Mouse (Mus musculus) neural tube, embryonic 11.5 days (tissue): ENCODE data around the gene Rbfox1. TPM values are rescaled to one million over a fixed set of nuclear protein-coding genes. Genes with fewer than 3 reads are reported as not detected.

ENCODE experiments used
- ATAC-seq: fragments of 200-750 bp; cut with Nextera tagmentation; 2 replicates; pipeline ENCODE4 v1.8.0; 2017; ENCODE audit warnings: moderate number of reproducible peaks, mild to moderate bottlenecking, moderate TSS enrichment, moderate library complexity; ENCODE audit not compliant: insufficient read depth, low FRiP score, low TSS enrichment
- DNase-seq: peaks from one replicate; pipeline ENCODE4 v3.0.0-alpha.2; 2015; ENCODE audit warnings: low spot score
- H3K27ac ChIP-seq: fragments of 300-500 bp; sonication (generic); 2 replicates; pipeline ENCODE4 v1.5.1; 2014; ENCODE audit warnings: low read depth, mild to moderate bottlenecking, low read length
- H3K27me3 ChIP-seq: fragments of 300-500 bp; sonication (generic); 2 replicates; pipeline ENCODE4 v1.6.1; 2014; ENCODE audit warnings: mild to moderate bottlenecking, low read length, mixed read lengths; ENCODE audit not compliant: control insufficient read depth, insufficient read depth
- H3K36me3 ChIP-seq: fragments of 300-500 bp; sonication (generic); 2 replicates; pipeline ENCODE4 v1.6.1; 2014; ENCODE audit warnings: mild to moderate bottlenecking, low read length, moderate library complexity, mixed read lengths; ENCODE audit not compliant: control insufficient read depth, insufficient read depth
- H3K4me1 ChIP-seq: fragments of 300-500 bp; sonication (generic); 2 replicates; pipeline ENCODE4 v1.6.1; 2014; ENCODE audit warnings: low read length, mixed read lengths; ENCODE audit not compliant: control insufficient read depth, insufficient read depth
- H3K4me2 ChIP-seq: fragments of 300-500 bp; sonication (generic); 2 replicates; pipeline ENCODE4 v1.6.1; 2014; ENCODE audit warnings: low read depth, mild to moderate bottlenecking, moderate library complexity
- H3K4me3 ChIP-seq: fragments of 300-500 bp; sonication (generic); 2 replicates; pipeline ENCODE4 v1.5.1; 2014; ENCODE audit warnings: low read depth, low read length
- H3K9ac ChIP-seq: fragments of 300-500 bp; sonication (generic); 2 replicates; pipeline ENCODE4 v1.6.1; 2014; ENCODE audit warnings: mild to moderate bottlenecking, low read length
- H3K9me3 ChIP-seq: fragments of 300-500 bp; sonication (generic); 2 replicates; pipeline ENCODE4 v1.6.1; 2016; ENCODE audit warnings: low read length; ENCODE audit not compliant: control insufficient read depth
- WGBS: fragments of 180-500 bp; shearing (Covaris S2); extraction: QIAGEN DNeasy Blood & Tissue Kit; methylation state at CpG from one replicate; pipeline ENCODE4 v1.1.7; 2014; 5-methylcytosine and 5-hydroxymethylcytosine counted together
- polyA plus RNA-seq: library from polyadenylated mRNA; unstranded; fragments of >200 nt; fragmentation: Nextera tagmentation; extraction: Ambion mirVana; gene quantifications from 2 replicates; pipeline ENCODE4 v1.2.1, GENCODE M21; 2014

Gene Rbfox1
- polyA plus RNA-seq, 1 experiment from 2014 or later: 32.9 TPM

DNA sequence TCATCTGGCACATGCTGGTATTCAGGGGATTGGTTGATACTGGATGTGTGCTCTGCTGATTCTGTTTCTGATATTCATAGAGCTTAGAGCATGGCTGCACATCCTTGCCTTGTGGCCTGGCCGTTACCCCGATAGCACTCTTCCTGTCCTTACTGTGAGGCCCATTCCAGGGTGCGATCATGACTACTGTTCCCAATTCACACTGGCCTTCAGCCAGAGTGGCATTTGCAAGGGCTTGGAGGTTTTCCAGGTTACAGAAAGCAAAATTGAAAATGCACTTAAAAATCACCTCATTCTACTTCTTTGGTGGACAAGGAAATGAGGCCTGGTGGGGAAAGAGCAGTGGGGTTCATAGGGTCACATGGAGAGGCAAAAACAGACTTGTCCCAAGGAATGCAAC, 906.1 kb downstream of the Rbfox1 start:
- Histone ChIP-seq H3K4me1 (no peaks in the 10 kb centered on the region), H3K27me3 (no peaks in the 10 kb centered on the region), H3K4me3 (no peak overlapping the region), H3K9ac (no peak overlapping the region), H3K27ac (no peak overlapping the region), H3K9me3 (no peaks in the 10 kb centered on the region), H3K4me2 (no peak overlapping the region), H3K36me3 (no peaks in the 10 kb centered on the region)
- no peak for DNase-seq
- 81% methylated on average over 3 of the region's 3 CpGs for WGBS
- ATAC-seq: no peak; the same call in 1 of the 2 replicates

- WGBS: 14% methylated on average over 9 of the region's 9 CpGs
- Histone ChIP-seq H3K4me3 (no peak overlapping the region), H3K9me3 (no peaks in the 10 kb centered on the region), H3K27me3 (no peaks in the 10 kb centered on the region), H3K4me1 (no peaks in the 10 kb centered on the region), H3K4me2 (no peak overlapping the region), H3K36me3 (no peaks in the 10 kb centered on the region), H3K27ac (no peak overlapping the region), H3K9ac (no peak overlapping the region)
- peak; percentile 74 for DNase-seq
- ATAC-seq: no peak; the same call in 1 of the 2 replicates
These were observed 906.5 kb downstream of the Rbfox1 start for GRCm38 (mm10) chr16:6791655-6792054.

DNA sequence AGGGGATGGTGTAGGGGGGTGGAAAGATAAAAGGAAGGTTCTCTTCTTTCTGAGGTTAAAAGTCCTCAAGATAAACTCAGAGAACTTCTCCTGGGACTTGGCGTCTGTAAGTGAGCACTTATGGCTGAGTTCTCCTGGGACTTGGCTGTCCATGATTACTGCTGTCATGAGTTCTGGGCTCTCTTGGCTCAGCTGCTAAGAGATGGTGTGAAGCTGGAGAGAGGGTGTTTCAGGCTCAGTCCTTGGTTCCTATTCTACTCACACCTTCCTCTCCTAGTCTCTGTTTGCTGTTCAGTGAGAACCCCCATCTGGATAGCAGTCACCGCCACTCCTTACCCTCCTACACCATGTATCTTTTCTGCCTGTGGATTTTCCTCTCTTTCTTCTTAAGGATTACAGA, 921.1 kb downstream of the Rbfox1 start:
- no peak for ATAC-seq
- Histone ChIP-seq H3K36me3 (no peaks in the 10 kb centered on the region), H3K27me3 (no peaks in the 10 kb centered on the region), H3K27ac (no peak overlapping the region), H3K9me3 (no peaks in the 10 kb centered on the region), H3K4me3 (no peak overlapping the region), H3K4me2 (no peak overlapping the region), H3K4me1 (no peaks in the 10 kb centered on the region), H3K9ac (no peak overlapping the region)
- DNase-seq: no peak
- 93% methylated on average over 2 of the region's 2 CpGs for WGBS

DNA sequence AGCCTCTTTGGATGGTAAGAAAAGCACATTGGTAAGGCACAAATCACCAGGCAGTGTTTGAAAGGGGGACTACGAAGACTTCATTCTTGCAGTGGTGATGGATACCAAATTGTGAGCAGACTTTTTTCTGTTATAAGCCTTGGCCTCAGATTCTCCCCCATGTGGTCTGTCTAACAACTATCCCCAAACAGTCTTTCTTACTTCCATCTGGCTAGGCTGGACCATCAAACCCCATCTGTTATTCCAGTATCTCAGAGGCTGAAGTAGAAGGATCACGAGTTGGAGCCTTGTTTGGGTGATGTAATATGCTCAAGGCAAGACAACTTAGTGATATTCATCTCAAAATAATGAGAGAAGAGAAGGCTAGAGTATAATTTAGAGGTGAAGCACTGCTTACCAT, 922.7 kb downstream of the Rbfox1 start:
- Histone ChIP-seq H3K9ac (no peak overlapping the region), H3K4me2 (no peak overlapping the region), H3K9me3 (no peaks in the 10 kb centered on the region), H3K36me3 (no peaks in the 10 kb centered on the region), H3K4me3 (no peak overlapping the region), H3K27ac (no peak overlapping the region), H3K27me3 (no peaks in the 10 kb centered on the region), H3K4me1 (no peaks in the 10 kb centered on the region)
- WGBS: 57% methylated on average over 2 of the region's 2 CpGs
- no peak for DNase-seq
- ATAC-seq: no peak

DNA sequence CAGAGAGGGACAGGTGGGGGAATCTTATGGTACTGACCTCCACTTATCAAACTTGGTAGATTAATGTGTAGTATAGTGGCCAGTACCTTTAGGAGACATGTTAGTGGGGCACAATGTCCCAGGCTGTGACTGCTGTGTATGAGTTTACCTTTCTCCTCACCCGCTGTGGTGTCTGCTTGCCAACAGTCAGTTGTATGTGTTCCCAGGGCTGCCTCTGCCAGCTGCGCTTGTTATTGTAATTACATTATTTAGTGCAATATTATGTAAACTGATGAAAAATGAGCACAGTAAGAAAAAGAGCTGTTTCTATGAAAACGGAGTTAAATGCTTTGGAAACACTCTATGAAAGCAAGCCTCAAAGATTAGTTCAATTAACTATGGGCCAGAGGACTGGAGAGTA, 928.7 kb downstream of the Rbfox1 start:
- H3K4me3 ChIP-seq: no peak overlapping the region
- H3K9me3 ChIP-seq: no peaks in the 10 kb centered on the region
- WGBS: 83% methylated on average over 3 of the region's 3 CpGs
- no peaks in the 10 kb centered on the region for H3K27me3 ChIP-seq
- no peaks in the 10 kb centered on the region for H3K4me1 ChIP-seq
- DNase-seq (no peak), ATAC-seq (no peak)
- no peaks in the 10 kb centered on the region for H3K36me3 ChIP-seq
- H3K4me2 ChIP-seq: no peak overlapping the region
- H3K27ac ChIP-seq: no peak overlapping the region
- no peak overlapping the region for H3K9ac ChIP-seq

DNA sequence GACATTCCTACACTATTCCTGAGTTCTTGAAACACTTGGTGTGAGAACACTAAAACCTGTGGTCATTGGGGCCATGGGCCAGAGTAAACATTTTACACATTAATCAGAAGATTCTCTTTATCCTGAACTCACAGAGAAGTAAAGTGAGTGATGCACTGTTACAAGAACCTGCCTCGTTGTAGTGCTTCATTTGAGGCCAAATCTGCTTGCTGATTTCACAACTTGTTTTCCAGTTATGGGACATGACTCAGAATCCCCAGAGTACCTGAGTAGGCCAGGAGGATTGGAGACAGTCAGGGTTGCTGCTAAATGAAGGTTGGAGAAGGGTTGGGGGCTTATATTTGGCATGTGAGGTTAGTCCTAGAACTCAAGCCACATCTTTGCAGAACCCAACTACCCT, 936.6 kb downstream of the Rbfox1 start:
- Histone ChIP-seq H3K9ac (no peak overlapping the region), H3K27me3 (no peaks in the 10 kb centered on the region), H3K36me3 (no peaks in the 10 kb centered on the region), H3K4me2 (no peak overlapping the region), H3K27ac (no peak overlapping the region), H3K9me3 (no peaks in the 10 kb centered on the region), H3K4me1 (no peaks in the 10 kb centered on the region), H3K4me3 (no peak overlapping the region)
- DNase-seq: no peak
- no peak for ATAC-seq
- WGBS: 80% methylated on average over 1 of the region's 1 CpGs

DNA sequence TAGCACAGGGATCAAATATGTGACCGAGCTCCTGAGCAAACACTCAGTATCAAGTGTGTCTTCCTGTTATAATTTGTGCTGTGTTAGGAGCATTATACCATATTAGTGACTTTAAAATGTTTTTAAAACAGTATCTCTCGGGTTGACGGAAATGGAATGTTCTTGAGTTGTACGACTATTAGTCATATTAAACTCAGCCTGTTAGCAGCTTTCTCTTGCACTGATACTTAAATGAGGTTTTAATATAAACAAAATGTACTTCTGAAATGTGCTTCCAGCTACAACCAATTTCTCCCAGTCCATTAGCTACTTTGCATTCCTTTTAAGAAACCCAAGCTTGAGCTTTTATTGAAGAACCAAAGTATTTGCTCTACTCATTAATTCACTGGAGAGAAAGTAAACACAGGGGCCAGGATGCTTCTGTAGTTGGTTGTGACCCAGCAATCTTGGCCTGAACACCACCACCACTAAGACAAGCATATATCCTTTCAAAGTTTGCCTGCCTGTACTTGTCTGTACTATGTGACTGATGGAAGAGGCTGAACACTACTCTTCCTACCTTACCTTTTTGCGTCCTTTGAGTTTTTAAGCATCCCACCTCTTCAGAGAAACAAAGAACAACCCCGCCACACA, 944.9 kb downstream of the Rbfox1 start:
- no peak for ATAC-seq

GRCm38 (mm10) chr16:6833486-6833885, 948.3 kb downstream of the Rbfox1 start:
- H3K27me3 ChIP-seq: no peaks in the 10 kb centered on the region

More for the DNA sequence above, 944.9 kb downstream of the Rbfox1 start:
- Histone ChIP-seq H3K27me3 (no peaks in the 10 kb centered on the region), H3K36me3 (no peaks in the 10 kb centered on the region), H3K4me1 (0 out of 2 replicates have a peak, but pooled peaks cover under 1% of the 10 kb centered on the region), H3K9me3 (no peaks in the 10 kb centered on the region), H3K4me3 (no peak overlapping the region), H3K27ac (no peak overlapping the region), H3K9ac (no peak overlapping the region), H3K4me2 (no peak overlapping the region)
- 89% methylated on average over 6 of the region's 6 CpGs for whole genome bisulfite sequencing
- DNase-seq: no peak

DNA sequence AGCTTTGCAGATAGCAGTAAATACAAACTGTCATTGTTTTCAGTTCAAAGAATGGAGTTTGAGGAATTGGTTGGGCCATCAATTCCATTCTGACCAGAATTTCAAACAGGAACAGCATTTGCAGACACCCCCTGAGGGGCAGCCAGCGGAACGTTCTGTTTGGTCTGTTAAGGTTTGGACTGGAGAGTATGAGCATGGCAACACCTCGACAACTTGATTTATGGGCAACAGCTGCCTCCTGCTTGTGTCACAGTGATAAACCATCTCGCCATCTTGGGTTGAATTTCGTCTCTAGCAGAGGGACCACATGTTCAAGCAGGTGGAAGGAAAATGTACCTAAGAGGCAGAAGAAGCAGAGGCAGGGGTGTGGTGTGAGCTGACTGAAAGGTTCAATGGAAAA, 949.9 kb downstream of the Rbfox1 start:
- no peaks in the 10 kb centered on the region for H3K9me3 ChIP-seq
- H3K4me1 ChIP-seq: 0 out of 2 replicates have a peak, but pooled peaks cover 2% of the 10 kb centered on the region
- ATAC-seq (no peak), DNase-seq (no peak)
- H3K9ac ChIP-seq: no peak overlapping the region
- H3K4me2 ChIP-seq: no peak overlapping the region
- H3K27me3 ChIP-seq: no peaks in the 10 kb centered on the region
- H3K27ac ChIP-seq: no peak overlapping the region
- H3K36me3 ChIP-seq: no peaks in the 10 kb centered on the region
- H3K4me3 ChIP-seq: no peak overlapping the region
- WGBS: 8% methylated on average over 5 of the region's 5 CpGs

More at GRCm38 (mm10) chr16:6833486-6833885, 948.3 kb downstream of the Rbfox1 start:
- no peak overlapping the region for H3K4me3 ChIP-seq
- H3K27ac ChIP-seq: no peak overlapping the region
- H3K4me2 ChIP-seq: no peak overlapping the region
- ATAC-seq (no peak), DNase-seq (no peak)
- H3K36me3 ChIP-seq: no peaks in the 10 kb centered on the region
- no peak overlapping the region for H3K9ac ChIP-seq
- 0 out of 2 replicates have a peak, but pooled peaks cover 2% of the 10 kb centered on the region for H3K4me1 ChIP-seq
- H3K9me3 ChIP-seq: no peaks in the 10 kb centered on the region
